Mouse (Mus musculus): Measurements from ENCODE around the gene Atp2a2.

GRCm38 (mm10) chr5:122454883-122455282, 47.1 kb downstream of the Atp2a2 start:
- TF ChIP-seq MAFK (IDR thresholded peaks at IDR 0.05; ENCODE audit: insufficient read depth, low read depth, low read length) (peak; percentile 10; the same call in 1 of the 2 replicates), ZNF384 (IDR thresholded peaks at IDR 0.05; ENCODE audit: low read depth, low read length) (no peak)

Data from ES-E14 (cell line).